Mouse (Mus musculus) liver, embryonic 11.5 days (tissue): Measurements from ENCODE around the gene Mien1. TPM values are rescaled to one million over a fixed set of nuclear protein-coding genes. Genes with fewer than 3 reads are reported as not detected.
A peak's percentile ranks its signal among the peaks of the same experiment; 100 is the strongest.

Experiments
- ATAC-seq: fragments of 200-750 bp; cut with Nextera tagmentation; replicated peaks from 2 replicates; pipeline ENCODE4 v1.8.0; 2017; ENCODE audit warnings: moderate number of reproducible peaks, mild to moderate bottlenecking, moderate TSS enrichment, moderate library complexity; ENCODE audit not compliant: low FRiP score
- DNase-seq: peaks from one replicate; pipeline ENCODE4 v3.0.0-alpha.2; 2017; ENCODE audit warnings: low spot score
- H3K27ac ChIP-seq: fragments of 300-500 bp; sonication (generic); 2 replicates; pipeline ENCODE4 v1.5.1; 2014; ENCODE audit warnings: mild to moderate bottlenecking, low read depth, low read length, control low read depth
- H3K27me3 ChIP-seq: fragments of 300-500 bp; sonication (generic); replicated peaks from 2 replicates; pipeline ENCODE4 v1.6.1; 2014; ENCODE audit warnings: low read length, mixed read lengths; ENCODE audit not compliant: control insufficient read depth, insufficient read depth
- H3K36me3 ChIP-seq: fragments of 300-500 bp; sonication (generic); 2 replicates; pipeline ENCODE4 v1.6.1; 2014; ENCODE audit warnings: mild to moderate bottlenecking, low read length, moderate library complexity, mixed read lengths; ENCODE audit not compliant: control insufficient read depth, insufficient read depth
- H3K4me1 ChIP-seq: fragments of 300-500 bp; sonication (generic); replicated peaks from 2 replicates; pipeline ENCODE4 v1.6.1; 2014; ENCODE audit warnings: low read length, mixed read lengths; ENCODE audit not compliant: control insufficient read depth, insufficient read depth
- H3K4me2 ChIP-seq: fragments of 300-500 bp; sonication (generic); 2 replicates; pipeline ENCODE4 v1.6.1; 2014; ENCODE audit warnings: mild to moderate bottlenecking, control low read depth, moderate library complexity
- H3K4me3 ChIP-seq: fragments of 300-500 bp; sonication (generic); 2 replicates; pipeline ENCODE4 v1.5.1; 2014; ENCODE audit warnings: low read depth, low read length, control low read depth
- H3K9ac ChIP-seq: fragments of 300-500 bp; sonication (generic); 2 replicates; pipeline ENCODE4 v1.6.1; 2014; ENCODE audit warnings: low read depth, low read length, control low read depth
- H3K9me3 ChIP-seq: fragments of 300-500 bp; sonication (generic); 2 replicates; pipeline ENCODE4 v1.6.1; 2016; ENCODE audit warnings: low read length, inconsistent platforms, mixed read lengths; ENCODE audit not compliant: control insufficient read depth
- WGBS: fragments of 180-500 bp; shearing (Covaris S2); extraction: QIAGEN DNeasy Blood & Tissue Kit; methylation state at CpG from one replicate; pipeline ENCODE4 v1.1.7; 2014; 5-methylcytosine and 5-hydroxymethylcytosine counted together
- polyA plus RNA-seq: library from polyadenylated mRNA; unstranded; fragments of >200 nt; fragmentation: Nextera tagmentation; extraction: Ambion mirVana; gene quantifications from 2 replicates; pipeline ENCODE4 v1.2.1, GENCODE M21; 2014

Mien1 gene
- polyA plus RNA-seq, 1 experiment from 2014 or later = 100 TPM

DNA sequence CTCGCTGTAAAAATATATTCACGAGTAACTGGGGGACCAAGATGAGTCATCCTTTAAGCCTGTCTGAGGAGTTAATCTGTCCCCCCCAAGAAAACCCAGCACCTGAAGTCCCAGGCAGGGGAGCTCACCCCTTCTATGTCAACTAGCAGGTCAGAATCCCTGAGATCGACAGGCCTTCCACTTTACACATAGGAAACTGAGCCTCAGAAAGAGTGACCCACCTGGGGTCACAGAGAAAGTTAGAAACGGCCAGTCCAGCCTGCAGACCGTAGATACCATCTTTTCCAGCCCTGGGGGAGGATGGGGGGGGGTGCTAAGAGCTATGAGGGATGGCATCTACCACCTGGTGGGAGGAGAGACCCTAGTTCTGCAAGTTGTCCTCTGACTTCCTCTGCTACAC lies 17.8 kb upstream of the Mien1 start:
- H3K27me3 ChIP-seq = peaks cover 37% of the 10 kb centered on the region
- H3K27ac ChIP-seq = no peak overlapping the region

DNA sequence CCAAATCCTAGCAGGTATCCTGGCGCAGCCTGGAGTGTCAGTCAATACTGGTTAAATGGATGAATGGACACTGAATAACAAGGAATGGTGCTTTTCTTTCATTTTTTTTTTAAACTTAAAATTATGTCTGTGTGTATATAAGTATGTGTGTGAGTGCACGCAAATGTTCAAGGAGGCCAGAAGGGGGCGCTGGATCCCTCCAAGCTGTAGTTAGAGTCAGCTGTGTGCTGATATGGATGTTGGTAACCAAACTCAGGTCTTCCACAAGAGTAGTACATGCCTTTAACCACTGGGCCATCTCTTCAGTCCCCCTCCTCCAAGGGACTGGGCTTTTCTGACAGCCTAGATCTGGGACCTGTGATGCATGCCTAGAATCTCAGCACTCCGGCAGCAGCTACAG lies 16.7 kb upstream of the Mien1 start:
- 83% methylated on average over 4 of the region's 4 CpGs for WGBS
- Histone ChIP-seq H3K27ac (no peak overlapping the region), H3K36me3 (no peaks in the 10 kb centered on the region; the same call in none of the 2 replicates), H3K9ac (no peak overlapping the region), H3K27me3 (peaks cover 33% of the 10 kb centered on the region), H3K9me3 (no peaks in the 10 kb centered on the region), H3K4me2 (no peak overlapping the region), H3K4me1 (peaks cover 11% of the 10 kb centered on the region; the same call in 1 of the 2 replicates), H3K4me3 (no peak overlapping the region)
- no peak for DNase-seq
- ATAC-seq = no peak

More for the DNA sequence above, 17.8 kb upstream of the Mien1 start:
- H3K9me3 ChIP-seq = no peaks in the 10 kb centered on the region
- no peak for ATAC-seq
- no peak overlapping the region for H3K9ac ChIP-seq
- no peaks in the 10 kb centered on the region; the same call in none of the 2 replicates for H3K36me3 ChIP-seq
- no peak overlapping the region for H3K4me2 ChIP-seq
- DNase-seq = no peak
- WGBS = 63% methylated on average over 5 of the region's 5 CpGs
- H3K4me3 ChIP-seq = no peak overlapping the region
- peaks cover 11% of the 10 kb centered on the region; the same call in 1 of the 2 replicates for H3K4me1 ChIP-seq

DNA sequence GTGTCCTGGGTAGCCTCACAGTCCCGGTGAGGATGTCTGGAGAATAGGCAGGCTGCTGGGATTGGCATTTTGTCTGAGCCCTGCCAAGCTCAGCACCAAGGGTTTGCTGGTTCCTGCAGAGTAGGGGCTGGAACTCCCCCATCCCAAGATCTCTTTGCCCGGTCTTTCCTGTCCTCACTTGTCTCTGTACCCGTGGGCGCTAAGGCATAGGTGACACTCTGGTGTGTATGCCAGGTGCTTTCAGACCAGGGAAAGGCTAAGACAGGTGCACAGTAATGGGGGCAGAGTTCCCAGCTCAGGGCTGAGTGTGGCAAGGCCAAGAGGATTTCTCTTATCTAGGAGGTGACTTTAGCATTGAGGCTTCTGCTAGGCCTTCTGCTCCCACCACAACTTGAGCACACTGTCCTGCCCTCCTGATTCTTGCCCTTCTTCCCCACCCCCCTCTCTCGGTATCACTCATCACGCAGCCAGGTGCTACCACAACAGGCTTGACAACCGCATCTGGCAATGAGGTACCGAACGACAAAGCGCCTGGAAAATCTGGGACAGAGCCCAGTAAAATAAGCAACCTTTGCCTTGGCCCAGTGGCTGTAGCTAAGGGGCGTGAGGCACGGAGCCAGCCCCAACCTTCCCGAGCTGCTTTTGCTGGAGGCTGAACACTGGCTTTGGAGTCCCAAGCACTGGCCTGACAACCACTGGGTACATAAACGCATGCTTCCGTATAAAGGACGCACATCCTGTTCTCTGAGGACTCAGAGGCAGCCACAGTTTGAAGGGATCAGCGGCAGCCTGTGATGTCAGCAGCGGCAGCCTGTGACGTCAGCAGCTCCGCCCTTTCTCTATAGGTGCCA lies 11.4 kb upstream of the Mien1 start:
- peaks cover 4% of the 10 kb centered on the region; the same call in 1 of the 2 replicates for H3K4me1 ChIP-seq
- no peak for DNase-seq
- 0 out of 2 replicates have a peak overlapping the region, but pooled peaks have one; percentile 5 for H3K4me3 ChIP-seq
- H3K4me2 ChIP-seq = peak overlapping the region; percentile 50
- H3K27ac ChIP-seq = no peak overlapping the region
- no peak for ATAC-seq
- H3K36me3 ChIP-seq = no peaks in the 10 kb centered on the region; the same call in none of the 2 replicates
- H3K27me3 ChIP-seq = peaks cover 54% of the 10 kb centered on the region
- no peak overlapping the region for H3K9ac ChIP-seq
- H3K9me3 ChIP-seq = no peaks in the 10 kb centered on the region
- 75% methylated on average over 20 of the region's 20 CpGs for WGBS

DNA sequence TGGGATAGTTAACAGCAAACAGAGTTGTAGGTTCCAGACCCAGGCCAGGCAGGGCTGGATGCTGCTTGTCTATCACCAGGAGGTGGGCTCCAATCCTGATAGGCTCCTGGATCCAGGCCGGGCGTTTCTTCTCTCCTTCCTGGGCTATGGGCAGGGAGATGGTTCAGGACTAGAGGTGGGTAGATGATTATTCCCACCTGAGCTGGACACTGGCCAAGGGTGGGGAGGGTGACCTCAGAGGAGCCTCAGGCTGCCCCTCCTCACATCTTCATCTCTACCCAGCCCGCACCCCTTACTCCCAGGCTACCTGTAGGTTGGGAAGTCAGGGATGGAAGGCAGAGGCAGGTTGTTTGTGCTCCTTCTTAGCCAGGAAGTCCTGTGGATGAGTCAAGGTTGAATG lies 10.6 kb upstream of the Mien1 start:
- H3K4me3 ChIP-seq = peak overlapping the region; percentile 34
- ATAC-seq = no peak
- peaks cover 55% of the 10 kb centered on the region for H3K27me3 ChIP-seq
- peaks cover 4% of the 10 kb centered on the region; the same call in 1 of the 2 replicates for H3K4me1 ChIP-seq
- no peak for DNase-seq
- no peak overlapping the region for H3K27ac ChIP-seq
- H3K9me3 ChIP-seq = no peaks in the 10 kb centered on the region
- H3K36me3 ChIP-seq = no peaks in the 10 kb centered on the region; the same call in 1 of the 2 replicates
- no peak overlapping the region for H3K9ac ChIP-seq
- peak overlapping the region; percentile 50 for H3K4me2 ChIP-seq
- 76% methylated on average over 3 of the region's 3 CpGs for WGBS

DNA sequence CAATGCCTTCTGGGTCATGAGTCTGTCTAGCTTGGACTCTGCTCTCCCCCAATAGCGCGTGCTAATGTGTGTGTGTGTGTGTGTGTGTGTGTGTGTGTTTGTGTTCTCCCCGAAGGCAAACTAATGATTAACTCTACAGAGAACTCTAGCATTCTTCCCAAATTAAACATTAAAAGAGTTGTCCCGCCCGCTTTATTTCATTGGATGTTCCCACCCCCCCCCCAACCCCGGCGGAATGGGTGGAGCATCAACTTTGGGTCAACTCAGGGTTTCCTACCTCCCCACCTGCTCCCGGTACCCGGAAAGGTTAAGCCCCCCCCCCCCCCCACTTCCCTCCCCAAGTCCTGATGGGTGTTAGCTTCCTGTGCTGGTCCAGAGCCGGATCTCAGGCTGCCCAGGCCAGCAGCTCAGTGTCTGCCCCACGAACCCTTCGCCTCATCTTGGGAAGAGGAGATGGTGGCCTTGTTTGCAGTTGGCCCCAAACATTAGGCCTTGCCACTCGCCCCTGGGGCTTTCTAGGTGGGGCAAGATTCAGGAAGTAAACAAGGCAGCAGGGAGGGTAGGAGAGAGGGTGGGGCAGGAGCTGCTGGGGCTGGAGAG lies 9.5 kb upstream of the Mien1 start:
- Histone ChIP-seq H3K4me2 (peak overlapping the region; percentile 50), H3K36me3 (no peaks in the 10 kb centered on the region; the same call in 1 of the 2 replicates), H3K27ac (peak overlapping the region; percentile 77), H3K27me3 (peaks cover 53% of the 10 kb centered on the region), H3K4me3 (peak overlapping the region; percentile 47), H3K9me3 (no peaks in the 10 kb centered on the region), H3K4me1 (peaks cover 4% of the 10 kb centered on the region; the same call in 1 of the 2 replicates), H3K9ac (no peak overlapping the region)
- DNase-seq (no peak), ATAC-seq (0 out of 2 replicates have a peak, but pooled peaks have one; percentile 35)
- 35% methylated on average over 13 of the region's 13 CpGs for WGBS

DNA sequence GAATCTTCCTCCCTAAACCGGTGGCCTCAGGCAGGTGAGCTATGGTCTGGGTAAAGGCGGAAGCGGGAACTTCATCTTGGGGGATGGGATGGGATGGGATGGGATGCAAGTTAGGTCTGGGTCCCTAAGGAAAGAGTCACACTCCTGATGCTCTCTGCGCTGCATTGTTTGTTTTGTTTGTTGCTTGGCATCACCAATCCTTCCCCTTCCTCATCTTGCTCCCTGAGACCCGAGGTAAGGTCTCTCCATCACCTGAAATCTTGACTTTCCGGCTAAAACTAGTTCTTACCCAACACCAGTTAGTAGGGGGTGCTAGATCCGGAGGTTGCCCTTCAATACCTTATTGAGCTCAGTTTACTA lies 8.7 kb upstream of the Mien1 start:
- Histone ChIP-seq H3K9me3 (no peaks in the 10 kb centered on the region), H3K9ac (peak overlapping the region; percentile 56), H3K27me3 (peaks cover 53% of the 10 kb centered on the region), H3K36me3 (no peaks in the 10 kb centered on the region; the same call in 1 of the 2 replicates), H3K4me2 (peak overlapping the region; percentile 38), H3K4me1 (peaks cover 4% of the 10 kb centered on the region; the same call in 1 of the 2 replicates), H3K27ac (peak overlapping the region; percentile 77), H3K4me3 (peak overlapping the region; percentile 47)
- DNase-seq (no peak), ATAC-seq (no peak)
- WGBS = 16% methylated on average over 7 of the region's 7 CpGs

DNA sequence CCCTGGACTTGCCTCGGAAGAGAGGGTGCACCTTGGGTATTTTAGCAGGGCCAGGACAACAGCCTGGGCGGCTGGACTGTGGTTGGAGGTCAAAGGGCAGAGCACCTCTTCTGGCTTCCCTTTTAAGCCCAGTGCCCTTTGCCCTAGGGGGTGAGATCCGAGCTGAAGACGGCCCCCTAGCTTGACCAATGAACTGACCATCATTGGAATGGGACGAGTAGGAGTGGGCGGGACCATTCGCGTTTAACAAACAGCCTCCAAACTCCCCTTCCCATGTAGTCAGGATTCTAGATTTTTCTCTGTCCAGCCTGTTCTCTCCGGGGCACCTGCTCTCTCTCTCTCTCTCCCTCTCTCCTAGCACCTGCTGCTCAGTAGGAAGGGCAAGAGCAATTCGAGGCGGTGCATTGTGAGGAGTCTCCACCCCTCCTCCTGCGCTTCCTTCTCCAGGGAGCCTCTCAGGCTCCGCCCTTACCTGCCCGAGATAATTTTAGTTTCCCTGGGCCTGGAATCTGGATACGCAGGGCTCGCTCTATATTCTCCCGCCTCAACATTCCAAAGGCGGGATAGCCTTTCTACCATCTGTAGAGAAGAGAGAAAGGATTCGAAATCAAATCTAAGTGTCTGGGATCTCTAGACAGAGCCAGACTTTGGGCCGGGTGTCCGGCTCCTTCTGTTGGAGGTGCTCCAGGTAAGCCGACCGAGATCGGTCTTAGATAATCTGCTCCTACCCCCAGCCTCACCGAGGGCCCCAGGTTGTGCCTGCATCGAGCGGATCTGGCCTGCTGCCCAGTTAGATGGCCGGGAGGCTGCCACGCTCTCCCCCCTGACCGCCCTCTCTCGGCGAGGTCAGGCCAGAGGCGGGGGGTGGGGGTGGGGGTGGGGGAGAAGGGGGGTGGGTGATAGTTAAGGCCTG lies 8.0 kb upstream of the Mien1 start:
- DNase-seq = peak; percentile 50
- H3K4me3 ChIP-seq = peak overlapping the region; percentile 47
- H3K36me3 ChIP-seq = no peaks in the 10 kb centered on the region
- peak overlapping the region; percentile 56 for H3K9ac ChIP-seq
- ATAC-seq = peak; percentile 63
- 6% methylated on average over 33 of the region's 33 CpGs for WGBS
- no peaks in the 10 kb centered on the region for H3K9me3 ChIP-seq
- H3K27me3 ChIP-seq = peaks cover 53% of the 10 kb centered on the region
- H3K4me1 ChIP-seq = peaks cover 4% of the 10 kb centered on the region; the same call in 1 of the 2 replicates
- H3K27ac ChIP-seq = peak overlapping the region; percentile 77
- peak overlapping the region; percentile 33 for H3K4me2 ChIP-seq

DNA sequence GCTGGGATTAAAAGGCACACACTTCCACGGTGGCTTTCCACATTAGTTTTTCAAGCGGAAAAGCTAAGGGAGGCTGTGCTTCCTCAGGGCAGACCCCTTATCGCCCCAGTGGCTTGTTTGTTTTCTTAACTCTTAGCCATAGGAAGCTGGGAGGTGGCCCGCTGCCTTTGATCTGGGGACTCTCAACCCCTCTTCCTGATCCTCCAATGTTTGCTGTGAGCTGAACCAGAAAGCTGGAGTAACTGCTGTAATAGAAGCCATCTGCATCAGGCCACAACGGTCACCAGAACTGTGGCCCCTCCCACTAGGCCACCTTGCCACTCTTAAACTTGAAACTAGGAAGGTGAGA lies 7.4 kb upstream of the Mien1 start, which contains the start of gene Grb7:
TSS of gene Grb7 (plus strand) at position 182 of the 349 bp plus-strand sequence.
- ATAC-seq = peak; percentile 24
- Histone ChIP-seq H3K4me3 (peak within 1 kb of the TSS; percentile 47), H3K27ac (peak within 1 kb of the TSS; percentile 77), H3K36me3 (no peaks in the 10 kb centered on the region), H3K27me3 (peaks cover 53% of the 10 kb centered on the region), H3K9me3 (no peaks in the 10 kb centered on the region), H3K4me1 (peaks cover 4% of the 10 kb centered on the region; the same call in 1 of the 2 replicates), H3K9ac (peak within 1 kb of the TSS; percentile 56), H3K4me2 (peak within 1 kb of the TSS; percentile 33)
- 12% methylated on average over 5 of the region's 5 CpGs for WGBS
- no peak for DNase-seq
